Comparison of ENCODE assay signal across 8 mouse cellular contexts in genomic region chr19:46707296-46708151, GRCm38 (mm10). TPM values are rescaled to one million over a fixed set of nuclear protein-coding genes. Genes with fewer than 3 reads are reported as not detected.
DNase-seq lines count a peak whose midpoint lies in the region; ATAC-seq and TF ChIP-seq lines count a peak whose summit lies in the region.

TSS of gene As3mt (plus strand) at chr19:46707458.

- DNase-seq in CD4-positive helper T cell, adult 2 months (ENCODE audit: low read depth, low spot score) = peak; percentile 13
- peak; percentile 83 for DNase-seq in adrenal gland, postnatal 25 days
- DNase-seq in kidney, postnatal 0 days (ENCODE audit: low spot score) = peak; percentile 76
- peak; percentile 58 for DNase-seq in liver, embryonic 13.5 days
- DNase-seq in naive thymus-derived CD4-positive, alpha-beta T cell, adult 2 months (ENCODE audit: low read depth) = peak; percentile 37

- H3K36me3 ChIP-seq in heart, embryonic 14.5 days (ENCODE audit: control insufficient read depth, insufficient read depth, low read length) = peaks cover 30% of the 10 kb centered on the region
- H3K36me3 ChIP-seq in kidney, postnatal 0 days (ENCODE audit: insufficient read depth, low read length) = 0 out of 2 replicates have a peak, but pooled peaks cover 6% of the 10 kb centered on the region
- peaks cover 6% of the 10 kb centered on the region; the same call in 1 of the 2 replicates for H3K36me3 ChIP-seq in liver, embryonic 13.5 days
- H3K36me3 ChIP-seq in testis, adult 2 months (ENCODE audit: control insufficient read depth, insufficient read depth, low read length) = no peaks in the 10 kb centered on the region

- TF ChIP-seq POLR2A in embryonic fibroblast, embryonic 13.5 days (IDR thresholded peaks at IDR 0.05; ENCODE audit: low read depth, low read length) = no peak
- no peak; the same call in 1 of the 2 replicates for TF ChIP-seq POLR2A in testis, adult 2 months (IDR thresholded peaks at IDR 0.05; ENCODE audit: control insufficient read depth, low read depth, low read length)

- no peaks in the 10 kb centered on the region for H3K9me3 ChIP-seq in heart, embryonic 14.5 days (ENCODE audit: control insufficient read depth, low read length)
- no peaks in the 10 kb centered on the region for H3K9me3 ChIP-seq in kidney, postnatal 0 days (replicated peaks; ENCODE audit: low read length)
- no peaks in the 10 kb centered on the region for H3K9me3 ChIP-seq in liver, embryonic 13.5 days (replicated peaks)

- no peak for TF ChIP-seq CTCF in embryonic fibroblast, embryonic 13.5 days (IDR thresholded peaks at IDR 0.05; ENCODE audit: borderline replicate concordance, insufficient read depth, low read length)
- TF ChIP-seq CTCF in kidney, postnatal 0 days (IDR thresholded peaks at IDR 0.05; ENCODE audit: low read depth) = no peak
- no peak for TF ChIP-seq CTCF in testis, adult 2 months (IDR thresholded peaks at IDR 0.05; ENCODE audit: control insufficient read depth, insufficient read depth, insufficient replicate concordance, low read depth, low read length)

- H3K9ac ChIP-seq in heart, embryonic 14.5 days (ENCODE audit: low read length) = peak within 1 kb of the TSS; percentile 79
- H3K9ac ChIP-seq in kidney, postnatal 0 days (ENCODE audit: low read depth, low read length) = peak within 1 kb of the TSS; percentile 65
- H3K9ac ChIP-seq in liver, embryonic 13.5 days = peak within 1 kb of the TSS; percentile 68

- ATAC-seq in heart, embryonic 14.5 days (ENCODE audit: insufficient number of reproducible peaks, insufficient read depth, low FRiP score, low read depth) = peak; percentile 72
- ATAC-seq in kidney, postnatal 0 days (replicated peaks; ENCODE audit: low FRiP score, low read depth) = peak; percentile 91
- peak; percentile 77 for ATAC-seq in liver, embryonic 13.5 days (ENCODE audit: low read depth)

- H3K27me3 ChIP-seq in heart, embryonic 14.5 days (ENCODE audit: control insufficient read depth, insufficient read depth, low read length) = no peaks in the 10 kb centered on the region
- H3K27me3 ChIP-seq in kidney, postnatal 0 days (ENCODE audit: insufficient read depth, low read length) = no peaks in the 10 kb centered on the region
- H3K27me3 ChIP-seq in liver, embryonic 13.5 days = peaks cover 13% of the 10 kb centered on the region
- no peaks in the 10 kb centered on the region for H3K27me3 ChIP-seq in testis, adult 2 months (ENCODE audit: control insufficient read depth, insufficient read depth, low read length)

- H3K4me1 ChIP-seq in embryonic fibroblast, embryonic 13.5 days (ENCODE audit: control insufficient read depth, insufficient read depth, low read length) = no peaks in the 10 kb centered on the region
- H3K4me1 ChIP-seq in heart, embryonic 14.5 days (ENCODE audit: control insufficient read depth in 2 of 2, insufficient read depth in 2 of 2, low read length in 2 of 2) = peaks cover 10 to 19% of the 10 kb centered on the region in 2 experiments
- H3K4me1 ChIP-seq in kidney, postnatal 0 days (replicated peaks; ENCODE audit: insufficient read depth, low read length) = peaks cover 5% of the 10 kb centered on the region; the same call in 1 of the 2 replicates
- peaks cover 29% of the 10 kb centered on the region for H3K4me1 ChIP-seq in liver, embryonic 13.5 days (replicated peaks)
- peaks cover 10% of the 10 kb centered on the region for H3K4me1 ChIP-seq in testis, adult 2 months (ENCODE audit: control insufficient read depth, insufficient read depth, low read length)

- WGBS in heart, embryonic 14.5 days = 6% methylated on average over 31 of the region's 31 CpGs
- 8% methylated on average over 31 of the region's 31 CpGs for WGBS in kidney, postnatal 0 days
- 12% methylated on average over 31 of the region's 31 CpGs for WGBS in liver, embryonic 13.5 days (ENCODE audit: insufficient replicate concordance)

- peak within 1 kb of the TSS; percentile 80 for H3K4me2 ChIP-seq in heart, embryonic 14.5 days (ENCODE audit: low read length)
- peak within 1 kb of the TSS; percentile 69 for H3K4me2 ChIP-seq in kidney, postnatal 0 days (ENCODE audit: low read length)
- H3K4me2 ChIP-seq in liver, embryonic 13.5 days = peak within 1 kb of the TSS; percentile 78

- H3K27ac ChIP-seq in embryonic fibroblast, embryonic 13.5 days (ENCODE audit: insufficient read depth, low read length) = no peak within 1 kb of the TSS
- peak within 1 kb of the TSS; percentile 55 for H3K27ac ChIP-seq in heart, embryonic 14.5 days (replicated peaks in 1 of 2; ENCODE audit: control insufficient read depth in 1 of 2, insufficient read depth in 1 of 2, low read depth in 2 of 2, low read length in 2 of 2)
- peak within 1 kb of the TSS; percentile 70 for H3K27ac ChIP-seq in kidney, postnatal 0 days
- peak within 1 kb of the TSS; percentile 43 for H3K27ac ChIP-seq in liver, embryonic 13.5 days
- peak within 1 kb of the TSS; percentile 34 for H3K27ac ChIP-seq in testis, adult 2 months (ENCODE audit: control insufficient read depth, insufficient read depth, low read depth, low read length)

- peak within 1 kb of the TSS; percentile 0; the same call in 1 of the 2 replicates for H3K4me3 ChIP-seq in embryonic fibroblast, embryonic 13.5 days (ENCODE audit: insufficient read depth, low read length)
- peak within 1 kb of the TSS; percentile 61 to 69 for H3K4me3 ChIP-seq in heart, embryonic 14.5 days (ENCODE audit: control insufficient read depth in 1 of 2, insufficient read depth in 1 of 2, low read depth in 1 of 2, low read length in 2 of 2)
- H3K4me3 ChIP-seq in kidney, postnatal 0 days (replicated peaks; ENCODE audit: low read depth, low read length) = peak within 1 kb of the TSS; percentile 44
- H3K4me3 ChIP-seq in liver, embryonic 13.5 days (replicated peaks) = peak within 1 kb of the TSS; percentile 68
- H3K4me3 ChIP-seq in testis, adult 2 months (ENCODE audit: control insufficient read depth, low read depth, low read length) = peak within 1 kb of the TSS; percentile 87

RNA-seq across cellular contexts. Expression of gene As3mt, which starts in this region (rescaled TPM):
- total RNA-seq in adrenal gland, postnatal 25 days (2021) = 86.5 and 93.0 TPM in 2 replicates
- 5.6 and 10.3 TPM in 2 replicates for polyA plus RNA-seq in embryonic fibroblast, embryonic 13.5 days (2011; ENCODE audit: insufficient read length, low read depth, missing spikeins)
- 49.8 and 55.5 TPM in 2 replicates for polyA plus RNA-seq in heart, embryonic 14.5 days (2014; fragmentation: Nextera tagmentation; extraction: Ambion mirVana)
- polyA plus RNA-seq in kidney, postnatal 0 days (2015; fragmentation: Nextera tagmentation; extraction: Ambion mirVana) = 59.4 and 65.0 TPM in 2 replicates
- polyA plus RNA-seq in liver, embryonic 13.5 days (2015; fragmentation: Nextera tagmentation; extraction: Ambion mirVana) = 17.7 and 20.4 TPM in 2 replicates
- 9.8 and 12.1 TPM in 2 replicates for polyA plus RNA-seq in testis, adult 2 months (2012; rRNA removed)

Comparison
In these comparisons a context has a peak if more than half of its experiments do, and no peak if none do; other contexts are left out.
1. DNase-seq: peak in every context shown above with its lines; median percentile 83 in adrenal gland, postnatal 25 days; 76 in kidney, postnatal 0 days; 58 in liver, embryonic 13.5 days; 37 in naive thymus-derived CD4-positive, alpha-beta T cell, adult 2 months; 13 in CD4-positive helper T cell, adult 2 months.
2. H3K4me3 ChIP-seq: peak in every context shown above with its lines; median percentile 87 in testis, adult 2 months; 68 in liver, embryonic 13.5 days; 65 in heart, embryonic 14.5 days; 44 in kidney, postnatal 0 days; 0 in embryonic fibroblast, embryonic 13.5 days.